Mouse (Mus musculus) heart, embryonic 12.5 days (tissue): ENCODE measurements at regions not wholly inside any gene's neighbourhood (a gene's known extent, or its start where the extent isn't known, plus 50 kb on each side); places are given as distances from the start of the nearest gene placed in this dataset.

Experiments used
- ATAC-seq: fragments of 200-750 bp; cut with Nextera tagmentation; 2 replicates; pipeline ENCODE4 v1.8.0; 2017; ENCODE audit warnings: moderate TSS enrichment, moderate library complexity; ENCODE audit not compliant: insufficient number of reproducible peaks, low FRiP score
- H3K27ac ChIP-seq: fragments of 300-500 bp; sonication (generic); 2 replicates; pipeline ENCODE4 v1.5.1; 2016; ENCODE audit warnings: mild to moderate bottlenecking, moderate library complexity; ENCODE audit not compliant: poor library complexity, severe bottlenecking
- H3K27me3 ChIP-seq: fragments of 300-500 bp; sonication (generic); replicated peaks from 2 replicates; pipeline ENCODE4 v1.6.1; 2016; ENCODE audit warnings: mild to moderate bottlenecking, moderate library complexity
- H3K36me3 ChIP-seq: fragments of 300-500 bp; sonication (generic); 2 replicates; pipeline ENCODE4 v1.6.1; 2016; ENCODE audit warnings: mild to moderate bottlenecking, moderate library complexity
- H3K4me1 ChIP-seq: fragments of 300-500 bp; sonication (generic); replicated peaks from 2 replicates; pipeline ENCODE4 v1.6.1; 2016; ENCODE audit warnings: mild to moderate bottlenecking
- H3K4me2 ChIP-seq: fragments of 300-500 bp; sonication (generic); 2 replicates; pipeline ENCODE4 v1.6.1; 2016; ENCODE audit warnings: mild to moderate bottlenecking, moderate library complexity
- H3K4me3 ChIP-seq: fragments of 300-500 bp; sonication (generic); 2 replicates; pipeline ENCODE4 v1.5.1; 2016; ENCODE audit warnings: mild to moderate bottlenecking
- H3K9ac ChIP-seq: fragments of 300-500 bp; sonication (generic); 2 replicates; pipeline ENCODE4 v1.6.1; 2016; ENCODE audit warnings: mild to moderate bottlenecking, moderate library complexity
- H3K9me3 ChIP-seq: fragments of 300-500 bp; sonication (generic); replicated peaks from 2 replicates; pipeline ENCODE4 v1.6.1; 2016; ENCODE audit warnings: mild to moderate bottlenecking, moderate library complexity
- WGBS: fragments of 180-500 bp; shearing (Covaris S2); methylation state at CpG from one replicate; pipeline ENCODE4 v1.1.7; 2016; 5-methylcytosine and 5-hydroxymethylcytosine counted together

GRCm38 (mm10) chr14:120603849-120604492, 125.7 kb downstream of the Rap2a start:
- no peak overlapping the region for H3K27ac ChIP-seq

GRCm38 (mm10) chr14:120607801-120608200, 129.6 kb downstream of the Rap2a start:
- no peak overlapping the region for H3K4me3 ChIP-seq
- no peaks in the 10 kb centered on the region for H3K4me1 ChIP-seq
- ATAC-seq, result no peak
- H3K9ac ChIP-seq, result no peak overlapping the region
- no peak overlapping the region for H3K27ac ChIP-seq
- 86% methylated on average over 3 of the region's 3 CpGs for WGBS
- no peaks in the 10 kb centered on the region for H3K36me3 ChIP-seq
- H3K27me3 ChIP-seq, result no peaks in the 10 kb centered on the region
- H3K9me3 ChIP-seq, result no peaks in the 10 kb centered on the region
- no peak overlapping the region for H3K4me2 ChIP-seq

More at GRCm38 (mm10) chr14:120603849-120604492, 125.7 kb downstream of the Rap2a start:
- no peaks in the 10 kb centered on the region for H3K27me3 ChIP-seq
- H3K4me3 ChIP-seq, result no peak overlapping the region
- no peaks in the 10 kb centered on the region for H3K36me3 ChIP-seq
- H3K4me2 ChIP-seq, result no peak overlapping the region
- WGBS, result 65% methylated on average over 6 of the region's 6 CpGs
- no peak for ATAC-seq
- no peak overlapping the region for H3K9ac ChIP-seq
- H3K9me3 ChIP-seq, result no peaks in the 10 kb centered on the region
- H3K4me1 ChIP-seq, result no peaks in the 10 kb centered on the region

- 94% methylated on average over 1 of the region's 1 CpGs for WGBS
- Histone ChIP-seq H3K27ac (no peak overlapping the region), H3K36me3 (no peaks in the 10 kb centered on the region), H3K4me2 (no peak overlapping the region), H3K9ac (no peak overlapping the region), H3K9me3 (no peaks in the 10 kb centered on the region), H3K4me3 (no peak overlapping the region), H3K27me3 (no peaks in the 10 kb centered on the region), H3K4me1 (no peaks in the 10 kb centered on the region)
- ATAC-seq, result no peak
Measured at GRCm38 (mm10) chr14:120611311-120611710, 133.1 kb downstream of the Rap2a start.

GRCm38 (mm10) chr14:120626223-120626935, 148.1 kb downstream of the Rap2a start:
- H3K27ac ChIP-seq, result no peak overlapping the region
- WGBS, result 81% methylated on average over 9 of the region's 9 CpGs
- no peak overlapping the region for H3K4me3 ChIP-seq
- H3K4me2 ChIP-seq, result no peak overlapping the region
- no peak for ATAC-seq
- no peaks in the 10 kb centered on the region for H3K27me3 ChIP-seq
- no peak overlapping the region for H3K9ac ChIP-seq
- H3K9me3 ChIP-seq, result no peaks in the 10 kb centered on the region
- H3K36me3 ChIP-seq, result no peaks in the 10 kb centered on the region
- H3K4me1 ChIP-seq, result no peaks in the 10 kb centered on the region

- no peaks in the 10 kb centered on the region for H3K4me1 ChIP-seq
- H3K4me2 ChIP-seq, result no peak overlapping the region
- H3K36me3 ChIP-seq, result no peaks in the 10 kb centered on the region
- H3K27me3 ChIP-seq, result no peaks in the 10 kb centered on the region
- no peak overlapping the region for H3K27ac ChIP-seq
- no peak overlapping the region for H3K4me3 ChIP-seq
- H3K9ac ChIP-seq, result no peak overlapping the region
- ATAC-seq, result no peak
- no peaks in the 10 kb centered on the region for H3K9me3 ChIP-seq
- WGBS, result 77% methylated on average over 4 of the region's 4 CpGs
Measured at GRCm38 (mm10) chr14:120626936-120627277, 148.7 kb downstream of the Rap2a start.

GRCm38 (mm10) chr14:120632771-120633170, 154.5 kb downstream of the Rap2a start:
- ATAC-seq, result no peak
- H3K36me3 ChIP-seq, result no peaks in the 10 kb centered on the region
- peaks cover 13% of the 10 kb centered on the region for H3K4me1 ChIP-seq
- H3K27me3 ChIP-seq, result no peaks in the 10 kb centered on the region
- H3K4me3 ChIP-seq, result no peak overlapping the region
- H3K9ac ChIP-seq, result no peak overlapping the region
- no peaks in the 10 kb centered on the region for H3K9me3 ChIP-seq
- no peak overlapping the region for H3K27ac ChIP-seq
- H3K4me2 ChIP-seq, result no peak overlapping the region
- 89% methylated on average over 5 of the region's 5 CpGs for WGBS

- Histone ChIP-seq H3K4me3 (no peak overlapping the region), H3K4me1 (peaks cover 22% of the 10 kb centered on the region), H3K36me3 (no peaks in the 10 kb centered on the region), H3K27me3 (no peaks in the 10 kb centered on the region), H3K27ac (peak overlapping the region; percentile 75), H3K9ac (no peak overlapping the region), H3K4me2 (no peak overlapping the region), H3K9me3 (no peaks in the 10 kb centered on the region)
- ATAC-seq, result peak; percentile 33
- 74% methylated on average over 6 of the region's 6 CpGs for WGBS
Measured at GRCm38 (mm10) chr14:120636726-120637400, 158.6 kb downstream of the Rap2a start.

GRCm38 (mm10) chr14:120637486-120638125, 159.4 kb downstream of the Rap2a start:
- peak overlapping the region; percentile 75 for H3K27ac ChIP-seq
- no peaks in the 10 kb centered on the region for H3K9me3 ChIP-seq
- 15% methylated on average over 13 of the region's 13 CpGs for WGBS
- no peaks in the 10 kb centered on the region for H3K27me3 ChIP-seq
- H3K36me3 ChIP-seq, result no peaks in the 10 kb centered on the region
- peak overlapping the region; percentile 20; the same call in 1 of the 2 replicates for H3K4me2 ChIP-seq
- H3K4me3 ChIP-seq, result no peak overlapping the region
- H3K9ac ChIP-seq, result no peak overlapping the region
- H3K4me1 ChIP-seq, result peaks cover 22% of the 10 kb centered on the region
- ATAC-seq, result peak; percentile 83

GRCm38 (mm10) chr14:120642591-120642990, 164.3 kb downstream of the Rap2a start:
- no peaks in the 10 kb centered on the region for H3K36me3 ChIP-seq
- 85% methylated on average over 5 of the region's 5 CpGs for WGBS
- H3K4me1 ChIP-seq, result peaks cover 10% of the 10 kb centered on the region; the same call in 1 of the 2 replicates
- H3K27ac ChIP-seq, result no peak overlapping the region
- H3K4me3 ChIP-seq, result no peak overlapping the region
- no peak overlapping the region for H3K9ac ChIP-seq
- no peaks in the 10 kb centered on the region for H3K9me3 ChIP-seq
- no peak for ATAC-seq
- H3K27me3 ChIP-seq, result no peaks in the 10 kb centered on the region
- H3K4me2 ChIP-seq, result no peak overlapping the region

GRCm38 (mm10) chr14:120652034-120652433, 173.8 kb downstream of the Rap2a start:
- H3K4me1 ChIP-seq, result peaks cover 5% of the 10 kb centered on the region; the same call in 1 of the 2 replicates
- WGBS, result 83% methylated on average over 7 of the region's 7 CpGs
- ATAC-seq, result no peak

GRCm38 (mm10) chr14:120660321-120660781, 182.1 kb downstream of the Rap2a start:
- peaks cover 4% of the 10 kb centered on the region; the same call in 1 of the 2 replicates for H3K4me1 ChIP-seq
- H3K9ac ChIP-seq, result no peak overlapping the region
- no peak for ATAC-seq
- no peak overlapping the region for H3K27ac ChIP-seq
- H3K9me3 ChIP-seq, result no peaks in the 10 kb centered on the region
- H3K4me3 ChIP-seq, result no peak overlapping the region
- no peaks in the 10 kb centered on the region for H3K36me3 ChIP-seq
- 59% methylated on average over 6 of the region's 6 CpGs for WGBS
- H3K27me3 ChIP-seq, result no peaks in the 10 kb centered on the region
- no peak overlapping the region for H3K4me2 ChIP-seq

More at GRCm38 (mm10) chr14:120652034-120652433, 173.8 kb downstream of the Rap2a start:
- Histone ChIP-seq H3K27ac (no peak overlapping the region), H3K36me3 (no peaks in the 10 kb centered on the region), H3K9ac (no peak overlapping the region), H3K9me3 (peaks cover 4% of the 10 kb centered on the region; the same call in 1 of the 2 replicates), H3K4me3 (no peak overlapping the region), H3K27me3 (no peaks in the 10 kb centered on the region), H3K4me2 (no peak overlapping the region)
